Mouse (Mus musculus): ENCODE results near the gene Jsrp1.

Jsrp1 gene

GRCm38 (mm10) chr10:80812391-80813041 lies 782 bp downstream of the Jsrp1 start:
- no peak for DNase-seq (ENCODE audit: low read depth in 1 of 2, low spot score in 2 of 2)

DNA sequence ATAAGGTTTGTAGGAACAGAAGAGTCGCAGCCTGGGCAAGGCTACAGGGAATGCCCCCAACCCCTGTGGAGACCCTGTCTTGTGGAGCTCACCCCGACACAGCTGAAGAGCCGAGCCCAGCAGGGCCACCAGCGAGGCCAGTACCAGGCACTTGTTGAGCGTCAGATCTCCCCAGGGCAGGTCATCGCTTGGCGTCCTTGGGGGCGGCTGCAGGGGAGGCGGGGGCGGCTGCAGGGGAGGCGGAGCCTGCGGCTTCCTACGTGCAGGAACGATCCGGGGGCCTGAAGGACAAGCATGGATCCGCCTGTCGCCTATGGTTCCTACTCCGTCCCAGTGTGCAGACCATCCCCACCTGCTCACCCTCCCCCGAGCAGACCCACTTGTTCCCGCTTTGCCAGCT lies 3.2 kb downstream of the Jsrp1 start:
- DNase-seq (ENCODE audit: low read depth in 1 of 2, low spot score in 2 of 2): no peak

GRCm38 (mm10) chr10:80808985-80809632 lies 4.2 kb downstream of the Jsrp1 start:
- DNase-seq (ENCODE audit: low read depth in 1 of 2, low spot score in 2 of 2): no peak

- DNase-seq (ENCODE audit: low read depth in 1 of 2, low spot score in 2 of 2): no peak
Observed at GRCm38 (mm10) chr10:80808099-80808984, 5.0 kb downstream of the Jsrp1 start.

GRCm38 (mm10) chr10:80807057-80807627 lies 6.2 kb downstream of the Jsrp1 start:
- no peak for DNase-seq (ENCODE audit: low read depth in 1 of 2, low spot score in 2 of 2)

- no peak for DNase-seq (ENCODE audit: low read depth in 1 of 2, low spot score in 2 of 2)
Observed at GRCm38 (mm10) chr10:80806341-80807056, 6.8 kb downstream of the Jsrp1 start.

DNA sequence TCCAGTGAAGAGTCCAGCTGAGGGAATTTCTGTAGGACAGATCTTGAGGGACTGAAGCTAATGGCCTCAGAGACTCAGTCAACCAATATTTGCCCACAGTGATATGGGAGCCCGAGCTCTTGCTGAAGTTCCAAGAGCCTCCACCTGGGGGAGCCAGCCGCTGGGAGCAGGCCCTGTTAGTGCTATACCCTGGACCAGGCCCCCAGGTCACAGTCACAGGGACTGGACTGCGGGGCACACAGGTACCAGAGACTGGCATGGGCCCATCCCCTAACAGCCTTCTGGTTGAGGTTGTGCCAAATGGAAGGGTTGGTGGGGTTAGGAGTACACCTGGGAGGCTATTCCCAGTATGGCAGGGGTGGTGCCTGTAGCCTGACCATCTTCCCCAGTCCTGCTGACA lies 7.4 kb downstream of the Jsrp1 start:
- peak in 1 of 2 experiments; percentile 47 for DNase-seq (ENCODE audit: low read depth in 1 of 2, low spot score in 2 of 2)

DNA sequence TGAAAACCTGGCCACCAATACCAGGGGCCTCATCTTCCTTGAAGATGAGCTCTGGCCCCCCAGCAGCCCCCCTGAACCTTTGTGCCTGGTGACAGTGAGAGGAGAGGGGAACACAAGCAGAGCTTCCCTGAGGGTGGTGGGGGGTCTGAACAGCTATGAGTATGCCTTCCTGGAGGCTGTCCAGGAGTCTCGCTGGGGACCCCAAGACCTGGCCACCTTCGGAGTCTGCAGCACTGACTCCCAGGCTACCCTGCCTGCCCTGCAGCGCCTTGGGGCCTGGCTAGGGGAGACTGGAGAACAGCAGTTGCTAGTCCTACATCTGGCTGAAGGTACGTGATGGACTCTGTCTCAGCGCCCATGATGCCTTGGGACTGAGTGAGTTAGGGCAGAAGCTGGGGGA lies 8.0 kb downstream of the Jsrp1 start:
- DNase-seq (ENCODE audit: low read depth in 1 of 2, low spot score in 2 of 2): no peak

- no peak for DNase-seq (ENCODE audit: low read depth in 1 of 2, low spot score in 2 of 2)
Observed at GRCm38 (mm10) chr10:80804916-80805315, 8.4 kb downstream of the Jsrp1 start, which contains the start of gene Amh. Gene Amh (plus strand): TSS chr10:80805243.

GRCm38 (mm10) chr10:80804340-80804739 lies 9.0 kb downstream of the Jsrp1 start:
- no peak for DNase-seq (ENCODE audit: low read depth in 1 of 2, low spot score in 2 of 2)

DNA sequence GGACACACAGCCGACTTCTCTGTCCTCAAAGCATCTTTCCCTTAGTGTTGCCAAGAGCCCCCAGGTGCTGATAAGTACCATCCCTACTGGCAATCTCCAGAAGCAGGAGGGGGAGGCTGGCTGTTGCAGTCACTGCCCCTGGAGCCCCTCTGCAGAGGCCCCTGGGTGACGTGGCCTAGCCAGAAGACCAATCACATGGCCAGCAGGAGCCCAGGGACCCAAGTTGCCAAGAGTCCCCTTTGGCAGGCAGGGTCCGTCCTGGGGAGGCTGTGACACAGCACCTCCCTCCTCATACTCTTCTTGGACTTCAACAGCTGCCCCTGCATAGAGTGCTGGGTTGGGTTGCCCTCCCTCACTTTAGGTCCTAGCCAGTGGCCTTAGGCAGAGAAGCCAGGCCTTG lies 10.3 kb downstream of the Jsrp1 start:
- DNase-seq (ENCODE audit: low read depth in 1 of 2, low spot score in 2 of 2): no peak

DNA sequence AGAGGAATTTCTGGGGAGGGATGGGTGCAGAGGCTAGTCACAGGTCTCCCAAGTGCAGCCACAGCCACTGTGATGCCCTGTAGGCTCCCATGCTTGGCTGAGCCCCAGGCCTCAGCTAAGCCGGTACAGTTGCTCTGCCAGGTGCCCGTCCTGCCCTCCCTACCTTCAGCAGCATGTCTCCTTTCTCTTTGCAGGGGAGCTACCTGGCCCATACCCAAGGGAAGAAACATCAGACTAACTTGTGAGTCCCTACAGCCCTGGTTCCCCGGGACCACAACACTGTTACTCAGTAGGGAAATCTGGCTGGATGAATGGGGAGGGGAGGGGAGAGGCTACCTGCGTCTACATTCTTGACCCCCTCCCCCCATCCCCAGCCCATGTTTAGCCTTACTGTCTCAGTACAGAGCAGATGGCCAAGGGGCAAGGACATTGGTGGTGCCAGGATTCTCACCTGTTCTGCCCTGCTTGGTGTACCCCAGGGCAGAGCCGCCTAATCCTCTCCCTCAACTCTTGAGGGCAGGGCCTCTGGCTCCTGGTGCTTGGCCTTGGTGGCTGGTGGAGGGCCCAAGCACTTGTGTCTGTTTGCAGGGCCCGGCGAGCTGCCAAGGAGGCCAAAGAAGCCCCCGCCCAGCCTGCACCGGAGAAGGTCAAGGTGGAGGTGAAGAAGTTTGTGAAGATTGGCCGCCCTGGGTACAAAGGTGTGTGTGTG lies 10.9 kb downstream of the Jsrp1 start:
- no peak for DNase-seq (ENCODE audit: low read depth in 1 of 2, low spot score in 2 of 2)

DNA sequence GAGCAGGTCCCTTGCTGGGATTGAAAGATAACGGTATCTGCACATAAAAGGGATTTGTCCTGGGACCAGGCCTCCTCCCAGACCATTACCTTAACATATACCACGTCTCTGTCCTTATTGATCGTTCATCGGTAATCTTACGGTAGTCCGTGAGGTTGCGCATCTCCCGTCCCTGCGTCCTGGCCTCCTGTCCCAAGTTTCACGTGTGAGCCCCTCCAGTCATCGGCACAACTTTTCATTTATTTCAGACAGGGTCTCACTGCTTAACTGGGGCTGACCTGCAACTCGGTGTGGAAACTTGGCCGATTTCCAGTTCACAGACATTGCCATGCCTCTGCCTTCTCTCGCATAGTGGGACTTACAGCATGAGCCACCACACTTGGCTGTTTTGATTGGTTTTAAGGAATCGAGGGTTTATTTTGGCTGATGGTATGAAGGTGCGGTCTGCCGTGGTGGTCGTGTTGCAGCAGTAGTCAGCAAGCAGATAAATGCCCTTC lies 14.2 kb downstream of the Jsrp1 start:
- no peak for DNase-seq (ENCODE audit: low read depth in 1 of 2, low spot score in 2 of 2)

DNA sequence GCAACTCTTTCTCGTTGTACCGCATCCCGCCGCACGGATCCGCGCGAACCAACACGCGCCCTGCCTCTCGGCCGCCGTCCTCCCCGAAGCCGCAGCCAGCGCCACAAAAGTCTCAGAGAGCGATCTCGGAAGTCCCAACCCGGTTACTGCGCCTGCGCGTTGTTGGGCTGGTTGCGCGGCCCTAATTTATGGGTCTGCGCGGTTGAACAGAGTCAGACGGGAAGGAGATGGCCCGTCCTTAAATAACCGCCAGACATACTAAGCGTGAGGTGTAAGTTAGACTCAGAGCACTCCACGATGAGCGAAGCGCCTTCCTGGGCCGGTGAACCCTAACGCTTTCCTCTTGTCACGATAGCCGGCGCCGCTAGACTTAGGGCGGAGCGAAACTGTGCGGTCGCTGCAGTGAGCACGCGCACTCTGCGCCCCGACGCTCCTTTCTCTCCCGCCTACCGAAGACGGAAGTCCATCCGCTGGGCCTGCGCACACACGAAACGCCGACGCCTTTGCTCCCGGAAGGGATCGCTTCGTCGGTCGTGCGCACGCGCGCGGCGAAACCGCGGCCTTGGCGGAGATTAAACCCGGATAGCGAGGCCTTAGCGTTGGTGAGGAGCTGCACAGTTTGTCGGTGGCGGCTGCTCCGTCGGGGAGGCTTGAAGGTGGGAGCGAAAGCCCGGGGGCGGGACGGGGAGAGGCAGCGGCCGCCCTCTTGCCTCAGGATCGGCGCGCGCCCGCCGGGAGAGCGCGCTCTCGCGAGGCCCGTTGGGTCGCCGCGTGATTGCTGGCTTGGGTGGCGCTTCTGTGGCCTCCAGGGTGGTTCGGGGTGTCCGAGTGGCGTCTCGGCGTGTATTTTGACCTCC lies 14.9 kb downstream of the Jsrp1 start, which contains the start of the genes Sf3a2 and Plekhj1:
TSS of gene Sf3a2 (plus strand) at position 49 of the 857 bp plus-strand sequence.
TSS of gene Plekhj1 (minus strand) at position 477 of the 857 bp plus-strand sequence.
- DNase-seq (ENCODE audit: low read depth in 1 of 2, low spot score in 2 of 2): peak; percentile 81 to 92

DNA sequence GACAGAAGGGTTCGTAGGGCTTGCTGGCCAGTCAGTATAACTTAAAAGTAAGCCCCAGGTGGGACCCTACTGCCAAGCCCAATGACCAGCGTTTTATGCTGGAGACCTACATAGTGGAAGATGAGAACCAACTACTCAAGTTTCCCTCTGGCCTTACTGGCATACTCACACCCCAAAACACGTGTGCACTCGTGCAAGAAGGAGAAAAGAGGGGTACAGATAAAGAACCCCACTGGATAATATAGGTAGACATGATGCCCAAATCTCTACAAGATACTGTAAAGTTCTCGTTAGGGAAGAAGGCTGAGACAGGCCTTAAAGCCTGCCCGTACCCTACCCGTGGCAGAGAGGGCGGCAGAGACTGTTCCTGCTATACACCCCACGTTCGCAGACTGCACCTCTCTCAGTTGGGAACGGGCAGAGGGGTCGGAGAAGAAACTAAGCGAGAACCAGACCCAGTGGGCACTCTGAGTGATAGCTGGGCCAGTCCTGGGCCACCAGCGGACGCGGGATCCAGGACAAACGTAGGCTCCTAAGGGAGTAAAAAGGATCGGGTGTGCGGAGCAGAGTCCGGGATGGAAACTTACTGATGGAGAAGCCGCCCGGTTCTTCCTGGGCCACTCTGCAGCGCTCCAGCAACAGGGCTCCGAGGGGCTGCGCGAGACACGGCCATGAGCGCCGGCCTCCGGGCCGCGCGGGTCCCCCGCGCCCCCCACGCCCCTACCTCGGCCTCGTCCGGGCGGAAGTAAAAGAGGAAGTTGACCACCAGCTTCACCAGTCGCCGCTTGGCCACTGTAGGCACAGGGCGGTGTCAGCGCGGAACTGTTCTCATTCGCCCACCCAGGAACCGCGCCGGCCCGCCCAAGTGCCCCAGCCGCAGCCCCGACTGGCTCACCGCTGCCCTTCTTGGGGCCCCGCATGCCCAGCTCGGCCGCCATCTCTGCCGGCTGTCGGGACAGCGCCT lies 15.8 kb downstream of the Jsrp1 start:
- DNase-seq (ENCODE audit: low read depth in 1 of 2, low spot score in 2 of 2): peak in 1 of 2 experiments; percentile 18

DNA sequence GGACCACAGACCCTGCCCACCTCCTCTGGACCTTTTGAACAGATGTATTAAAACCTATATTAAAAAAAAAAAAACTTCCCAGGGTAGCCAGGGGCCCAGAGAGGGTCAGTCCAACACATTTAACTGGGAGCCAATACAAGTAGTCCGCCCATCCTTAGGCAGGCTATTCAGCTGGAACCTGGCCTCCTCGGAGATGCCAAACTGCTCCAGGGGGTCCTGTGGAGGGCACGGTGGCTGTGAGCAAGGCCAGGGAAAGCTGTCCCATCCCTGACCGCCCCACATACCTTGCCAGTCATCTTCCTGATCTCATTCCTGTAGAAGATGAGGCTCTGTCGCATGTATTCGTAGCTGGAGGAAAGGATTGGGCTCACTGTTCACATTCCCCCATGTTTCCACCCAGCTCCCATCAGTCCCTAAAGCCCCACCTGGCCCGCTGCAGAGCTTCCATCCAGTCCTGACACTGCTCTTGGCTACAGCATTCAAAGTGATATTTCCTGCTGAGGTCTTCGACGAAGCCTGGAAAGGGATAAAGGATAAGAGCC lies 16.9 kb downstream of the Jsrp1 start:
- no peak for DNase-seq (ENCODE audit: low read depth in 1 of 2, low spot score in 2 of 2)

DNA sequence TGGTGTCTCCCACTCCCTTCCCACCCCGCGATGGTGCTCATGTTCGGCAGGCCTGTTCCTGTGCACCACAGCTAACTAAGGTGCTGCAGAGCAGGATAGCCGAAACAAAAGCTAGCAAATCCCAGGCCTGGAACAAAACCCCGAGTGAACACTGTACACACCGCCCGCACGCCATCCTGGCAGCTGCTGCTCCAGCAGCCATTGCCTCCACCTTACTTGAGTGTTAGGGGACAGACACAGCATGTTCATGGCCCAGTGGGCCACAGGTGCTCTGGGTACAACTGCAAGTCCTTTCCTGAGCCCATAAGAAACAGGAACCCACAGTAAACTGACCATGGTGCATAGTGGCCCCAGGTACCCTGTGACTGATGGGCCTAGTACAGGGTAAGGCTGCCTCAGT lies 18.5 kb downstream of the Jsrp1 start:
- no peak for DNase-seq (ENCODE audit: low read depth in 1 of 2, low spot score in 2 of 2)

DNA sequence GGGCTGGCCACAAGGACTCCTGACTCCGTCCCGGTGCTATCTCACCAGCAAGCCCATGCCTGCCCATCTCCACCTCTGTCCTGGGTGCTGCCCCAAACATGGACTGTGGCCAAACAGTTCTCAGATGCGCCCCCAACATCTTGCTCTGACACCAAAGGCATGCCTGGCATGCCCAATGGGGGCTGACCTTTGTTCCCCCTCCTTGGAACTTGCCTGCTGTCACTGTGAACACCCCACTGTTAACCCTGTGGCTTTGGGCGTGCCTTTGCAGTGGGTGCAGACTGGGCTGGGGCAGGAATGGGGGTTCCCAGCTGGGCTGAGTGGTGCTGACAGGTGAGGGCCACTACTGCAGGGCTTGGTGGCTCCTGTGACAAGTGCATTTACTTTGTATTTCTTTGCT lies 19.5 kb downstream of the Jsrp1 start:
- DNase-seq (ENCODE audit: low read depth in 1 of 2, low spot score in 2 of 2): no peak
